Mouse (Mus musculus): ENCODE results near the gene Gpr161.

The Gpr161 gene

GRCm38 (mm10) chr1:165301567-165301966 lies 6.0 kb downstream of the Gpr161 start:
- H3K27me3 ChIP-seq (ENCODE audit: insufficient read depth, low read length), result no peaks in the 10 kb centered on the region
- H3K9me3 ChIP-seq (ENCODE audit: low read length), result no peaks in the 10 kb centered on the region
- H3K36me3 ChIP-seq (ENCODE audit: insufficient read depth, low read length), result no peaks in the 10 kb centered on the region
- no peak for TF ChIP-seq POU5F1 (IDR thresholded peaks at IDR 0.05; ENCODE audit: borderline replicate concordance, low read length)
- TF ChIP-seq CTCF (conservative IDR thresholded peaks at IDR 0.05; ENCODE audit: low read length), result no peak
- TF ChIP-seq NANOG (IDR thresholded peaks at IDR 0.05; ENCODE audit: borderline replicate concordance, low read length), result no peak
- H3K4me1 ChIP-seq (replicated peaks; ENCODE audit: low read depth, low read length), result no peaks in the 10 kb centered on the region
- H3K4me3 ChIP-seq (replicated peaks; ENCODE audit: low read length), result no peak overlapping the region

GRCm38 (mm10) chr1:165302455-165303208 lies 7.0 kb downstream of the Gpr161 start:
- no peaks in the 10 kb centered on the region for H3K27me3 ChIP-seq (ENCODE audit: insufficient read depth, low read length)
- H3K4me3 ChIP-seq (replicated peaks; ENCODE audit: low read length), result no peak overlapping the region
- TF ChIP-seq NANOG (IDR thresholded peaks at IDR 0.05; ENCODE audit: borderline replicate concordance, low read length) (no peak), CTCF (conservative IDR thresholded peaks at IDR 0.05; ENCODE audit: low read length) (no peak), POU5F1 (IDR thresholded peaks at IDR 0.05; ENCODE audit: borderline replicate concordance, low read length) (no peak)
- H3K4me1 ChIP-seq (replicated peaks; ENCODE audit: low read depth, low read length), result no peaks in the 10 kb centered on the region
- no peaks in the 10 kb centered on the region for H3K36me3 ChIP-seq (ENCODE audit: insufficient read depth, low read length)
- no peaks in the 10 kb centered on the region for H3K9me3 ChIP-seq (ENCODE audit: low read length)

GRCm38 (mm10) chr1:165303209-165303608 lies 7.6 kb downstream of the Gpr161 start:
- Histone ChIP-seq H3K4me1 (replicated peaks; ENCODE audit: low read depth, low read length) (no peaks in the 10 kb centered on the region), H3K4me3 (replicated peaks; ENCODE audit: low read length) (no peak overlapping the region), H3K27me3 (ENCODE audit: insufficient read depth, low read length) (no peaks in the 10 kb centered on the region), H3K36me3 (ENCODE audit: insufficient read depth, low read length) (no peaks in the 10 kb centered on the region), H3K9me3 (ENCODE audit: low read length) (no peaks in the 10 kb centered on the region)
- TF ChIP-seq CTCF (conservative IDR thresholded peaks at IDR 0.05; ENCODE audit: low read length) (no peak), POU5F1 (IDR thresholded peaks at IDR 0.05; ENCODE audit: borderline replicate concordance, low read length) (no peak), NANOG (IDR thresholded peaks at IDR 0.05; ENCODE audit: borderline replicate concordance, low read length) (no peak)

GRCm38 (mm10) chr1:165304341-165304740 lies 8.8 kb downstream of the Gpr161 start:
- Histone ChIP-seq H3K36me3 (ENCODE audit: insufficient read depth, low read length) (no peaks in the 10 kb centered on the region), H3K9me3 (ENCODE audit: low read length) (no peaks in the 10 kb centered on the region), H3K4me1 (replicated peaks; ENCODE audit: low read depth, low read length) (no peaks in the 10 kb centered on the region), H3K4me3 (replicated peaks; ENCODE audit: low read length) (no peak overlapping the region), H3K27me3 (ENCODE audit: insufficient read depth, low read length) (no peaks in the 10 kb centered on the region)
- TF ChIP-seq NANOG (IDR thresholded peaks at IDR 0.05; ENCODE audit: borderline replicate concordance, low read length) (no peak), CTCF (conservative IDR thresholded peaks at IDR 0.05; ENCODE audit: low read length) (no peak), POU5F1 (IDR thresholded peaks at IDR 0.05; ENCODE audit: borderline replicate concordance, low read length) (no peak)

- Histone ChIP-seq H3K4me1 (replicated peaks; ENCODE audit: low read depth, low read length) (peaks cover 15% of the 10 kb centered on the region), H3K9me3 (ENCODE audit: low read length) (peaks cover 6% of the 10 kb centered on the region; the same call in 1 of the 2 replicates), H3K36me3 (ENCODE audit: insufficient read depth, low read length) (peaks cover 7% of the 10 kb centered on the region), H3K27me3 (ENCODE audit: insufficient read depth, low read length) (no peaks in the 10 kb centered on the region), H3K4me3 (replicated peaks; ENCODE audit: low read length) (no peak overlapping the region)
- TF ChIP-seq NANOG (IDR thresholded peaks at IDR 0.05; ENCODE audit: borderline replicate concordance, low read length), result no peak
- TF ChIP-seq POU5F1 (IDR thresholded peaks at IDR 0.05; ENCODE audit: borderline replicate concordance, low read length), result no peak
- TF ChIP-seq CTCF (conservative IDR thresholded peaks at IDR 0.05; ENCODE audit: low read length), result no peak
Observed at GRCm38 (mm10) chr1:165308180-165308579, 12.6 kb downstream of the Gpr161 start.

- H3K4me1 ChIP-seq (replicated peaks; ENCODE audit: low read depth, low read length), result peaks cover 57% of the 10 kb centered on the region
- 0 out of 2 replicates have a peak overlapping the region, but pooled peaks have one; percentile 13 for H3K4me3 ChIP-seq (replicated peaks; ENCODE audit: low read length)
- TF ChIP-seq NANOG (IDR thresholded peaks at IDR 0.05; ENCODE audit: borderline replicate concordance, low read length), result no peak
- no peak for TF ChIP-seq POU5F1 (IDR thresholded peaks at IDR 0.05; ENCODE audit: borderline replicate concordance, low read length)
- TF ChIP-seq CTCF (conservative IDR thresholded peaks at IDR 0.05; ENCODE audit: low read length), result no peak
- peaks cover 4% of the 10 kb centered on the region; the same call in 1 of the 2 replicates for H3K27me3 ChIP-seq (ENCODE audit: insufficient read depth, low read length)
- no peaks in the 10 kb centered on the region for H3K36me3 ChIP-seq (ENCODE audit: insufficient read depth, low read length)
- H3K9me3 ChIP-seq (ENCODE audit: low read length), result no peaks in the 10 kb centered on the region
Observed at GRCm38 (mm10) chr1:165316361-165316760, 20.8 kb downstream of the Gpr161 start.

- Histone ChIP-seq H3K9me3 (ENCODE audit: low read length) (no peaks in the 10 kb centered on the region), H3K27me3 (ENCODE audit: insufficient read depth, low read length) (peaks cover 4% of the 10 kb centered on the region; the same call in 1 of the 2 replicates), H3K4me3 (replicated peaks; ENCODE audit: low read length) (0 out of 2 replicates have a peak overlapping the region, but pooled peaks have one; percentile 35), H3K4me1 (replicated peaks; ENCODE audit: low read depth, low read length) (peaks cover 29% of the 10 kb centered on the region), H3K36me3 (ENCODE audit: insufficient read depth, low read length) (no peaks in the 10 kb centered on the region)
- TF ChIP-seq POU5F1 (IDR thresholded peaks at IDR 0.05; ENCODE audit: borderline replicate concordance, low read length) (no peak), NANOG (IDR thresholded peaks at IDR 0.05; ENCODE audit: borderline replicate concordance, low read length) (no peak), CTCF (conservative IDR thresholded peaks at IDR 0.05; ENCODE audit: low read length) (peak; percentile 73)
Observed at GRCm38 (mm10) chr1:165320141-165320934, 24.7 kb downstream of the Gpr161 start.

- Histone ChIP-seq H3K27me3 (ENCODE audit: insufficient read depth, low read length) (no peaks in the 10 kb centered on the region), H3K9me3 (ENCODE audit: low read length) (no peaks in the 10 kb centered on the region), H3K4me1 (replicated peaks; ENCODE audit: low read depth, low read length) (peaks cover 19% of the 10 kb centered on the region), H3K36me3 (ENCODE audit: insufficient read depth, low read length) (no peaks in the 10 kb centered on the region), H3K4me3 (replicated peaks; ENCODE audit: low read length) (no peak overlapping the region)
- TF ChIP-seq NANOG (IDR thresholded peaks at IDR 0.05; ENCODE audit: borderline replicate concordance, low read length) (no peak), POU5F1 (IDR thresholded peaks at IDR 0.05; ENCODE audit: borderline replicate concordance, low read length) (no peak), CTCF (conservative IDR thresholded peaks at IDR 0.05; ENCODE audit: low read length) (no peak)
Observed at GRCm38 (mm10) chr1:165321393-165321861, 25.8 kb downstream of the Gpr161 start.
